Mouse (Mus musculus): ENCODE data around the gene Ufsp2. TPM values are rescaled to one million over a fixed set of nuclear protein-coding genes. Genes with fewer than 3 reads are reported as not detected.

Ufsp2 gene
- total and polyA plus RNA-seq, 3 experiments: 12.1 to 25.9 (median 25.3) TPM

- no peaks in the 10 kb centered on the region for H3K79me2 ChIP-seq (replicated peaks; ENCODE audit: control insufficient read depth, insufficient read depth, low read length)
- H3K36me3 ChIP-seq (ENCODE audit: control insufficient read depth, insufficient read depth, low read length): peaks cover 6% of the 10 kb centered on the region
- H3K4me1 ChIP-seq (ENCODE audit: control insufficient read depth, insufficient read depth, low read length): no peaks in the 10 kb centered on the region; the same call in 1 of the 2 replicates
- no peak overlapping the region for H3K4me3 ChIP-seq
- no peak for DNase-seq
- intact Hi-C loops (cut with DNase I): no loop called here
- H3K9ac ChIP-seq (ENCODE audit: low read depth, low read length): no peak overlapping the region
- no peaks in the 10 kb centered on the region for H3K27me3 ChIP-seq (ENCODE audit: control insufficient read depth, insufficient read depth, low read length)
- TF ChIP-seq EP300 (IDR thresholded peaks at IDR 0.05; ENCODE audit: insufficient read depth, low read depth, low read length) (no peak), POLR2A (IDR thresholded peaks at IDR 0.05; ENCODE audit: insufficient read depth, low read depth, low read length) (no peak), CTCF (IDR thresholded peaks at IDR 0.05) (no peak)
- WGBS: 61% methylated on average over 3 of the region's 3 CpGs
- H3K27ac ChIP-seq: no peak overlapping the region
Measured at GRCm38 (mm10) chr8:45995576-45995975, 20.2 kb downstream of the Ufsp2 start.

GRCm38 (mm10) chr8:45998228-45998627 lies 22.9 kb downstream of the Ufsp2 start:
- H3K27me3 ChIP-seq (ENCODE audit: control insufficient read depth, insufficient read depth, low read length): no peaks in the 10 kb centered on the region
- TF ChIP-seq CTCF (IDR thresholded peaks at IDR 0.05): peak; percentile 69
- TF ChIP-seq EP300 (IDR thresholded peaks at IDR 0.05; ENCODE audit: insufficient read depth, low read depth, low read length): no peak
- peak overlapping the region; percentile 57 for H3K4me3 ChIP-seq
- peak overlapping the region; percentile 8; the same call in 1 of the 2 replicates for H3K27ac ChIP-seq
- H3K9ac ChIP-seq (ENCODE audit: low read depth, low read length): no peak overlapping the region
- WGBS: 55% methylated on average over 2 of the region's 2 CpGs
- peaks cover 6% of the 10 kb centered on the region for H3K36me3 ChIP-seq (ENCODE audit: control insufficient read depth, insufficient read depth, low read length)
- H3K79me2 ChIP-seq (replicated peaks; ENCODE audit: control insufficient read depth, insufficient read depth, low read length): no peaks in the 10 kb centered on the region
- no peaks in the 10 kb centered on the region; the same call in none of the 2 replicates for H3K4me1 ChIP-seq (ENCODE audit: control insufficient read depth, insufficient read depth, low read length)
- DNase-seq: no peak
- intact Hi-C loops (cut with DNase I): no loop called here

GRCm38 (mm10) chr8:45999138-45999783 lies 23.9 kb downstream of the Ufsp2 start, which contains the start of gene Lrp2bp:
TSS of gene Lrp2bp (plus strand) at chr8:45999303.
- peak within 1 kb of the TSS; percentile 89 for H3K9ac ChIP-seq (ENCODE audit: low read depth, low read length)

GRCm38 (mm10) chr8:45999784-46000705 lies 24.7 kb downstream of the Ufsp2 start:
- Histone ChIP-seq H3K36me3 (ENCODE audit: control insufficient read depth, insufficient read depth, low read length) (peaks cover 6% of the 10 kb centered on the region), H3K27ac (peak overlapping the region; percentile 95), H3K9ac (ENCODE audit: low read depth, low read length) (peak overlapping the region; percentile 89), H3K79me2 (replicated peaks; ENCODE audit: control insufficient read depth, insufficient read depth, low read length) (no peaks in the 10 kb centered on the region), H3K27me3 (ENCODE audit: control insufficient read depth, insufficient read depth, low read length) (no peaks in the 10 kb centered on the region), H3K4me1 (ENCODE audit: control insufficient read depth, insufficient read depth, low read length) (no peaks in the 10 kb centered on the region; the same call in none of the 2 replicates), H3K4me3 (peak overlapping the region; percentile 57)
- peak; percentile 15; the same call in 1 of the 2 replicates for TF ChIP-seq CTCF (IDR thresholded peaks at IDR 0.05)
- peak; percentile 99 for TF ChIP-seq POLR2A (IDR thresholded peaks at IDR 0.05; ENCODE audit: insufficient read depth, low read depth, low read length)
- peak; percentile 82 for TF ChIP-seq EP300 (IDR thresholded peaks at IDR 0.05; ENCODE audit: insufficient read depth, low read depth, low read length)
- WGBS: 2% methylated on average over 55 of the region's 55 CpGs
- peak; percentile 100 for DNase-seq
- intact Hi-C loops (cut with DNase I): loop anchor here (1.0 kb wide), 2 partner anchors 25 to 151 kb away; partner anchors contain the start of genes 1700029J07Rik, Cfap97 and Ufsp2

More at GRCm38 (mm10) chr8:45999138-45999783, 23.9 kb downstream of the Ufsp2 start, which contains the start of gene Lrp2bp:
- intact Hi-C loops (cut with DNase I): loop anchor here (1.0 kb wide), 2 partner anchors 24 to 152 kb away; partner anchors contain the start of genes 1700029J07Rik, Cfap97 and Ufsp2
- H3K4me1 ChIP-seq (ENCODE audit: control insufficient read depth, insufficient read depth, low read length): no peaks in the 10 kb centered on the region; the same call in none of the 2 replicates
- H3K27me3 ChIP-seq (ENCODE audit: control insufficient read depth, insufficient read depth, low read length): no peaks in the 10 kb centered on the region
- H3K4me3 ChIP-seq: peak within 1 kb of the TSS; percentile 57
- DNase-seq: peak in 1 of 2 experiments; percentile 50
- 4% methylated on average over 22 of the region's 22 CpGs for WGBS
- peaks cover 6% of the 10 kb centered on the region for H3K36me3 ChIP-seq (ENCODE audit: control insufficient read depth, insufficient read depth, low read length)
- H3K79me2 ChIP-seq (replicated peaks; ENCODE audit: control insufficient read depth, insufficient read depth, low read length): no peaks in the 10 kb centered on the region
- no peak for TF ChIP-seq POLR2A (IDR thresholded peaks at IDR 0.05; ENCODE audit: insufficient read depth, low read depth, low read length)
- no peak for TF ChIP-seq CTCF (IDR thresholded peaks at IDR 0.05)
- TF ChIP-seq EP300 (IDR thresholded peaks at IDR 0.05; ENCODE audit: insufficient read depth, low read depth, low read length): peak; percentile 6; the same call in 1 of the 2 replicates
- peak within 1 kb of the TSS; percentile 95 for H3K27ac ChIP-seq

GRCm38 (mm10) chr8:46005596-46005995 lies 30.3 kb downstream of the Ufsp2 start, which contains the start of gene Ankrd37:
TSS of gene Ankrd37 (minus strand) at chr8:46005707.
- 22% methylated on average over 4 of the region's 4 CpGs for WGBS
- TF ChIP-seq EP300 (IDR thresholded peaks at IDR 0.05; ENCODE audit: insufficient read depth, low read depth, low read length): no peak
- no peak for TF ChIP-seq CTCF (IDR thresholded peaks at IDR 0.05)
- TF ChIP-seq POLR2A (IDR thresholded peaks at IDR 0.05; ENCODE audit: insufficient read depth, low read depth, low read length): no peak
- H3K9ac ChIP-seq (ENCODE audit: low read depth, low read length): peak within 1 kb of the TSS; percentile 9; the same call in 1 of the 2 replicates
- no peak within 1 kb of the TSS for H3K4me3 ChIP-seq
- no peaks in the 10 kb centered on the region for H3K27me3 ChIP-seq (ENCODE audit: control insufficient read depth, insufficient read depth, low read length)
- intact Hi-C loops (cut with DNase I): no loop called here
- H3K79me2 ChIP-seq (replicated peaks; ENCODE audit: control insufficient read depth, insufficient read depth, low read length): no peaks in the 10 kb centered on the region
- DNase-seq: no peak
- peak within 1 kb of the TSS; percentile 44 for H3K27ac ChIP-seq
- H3K4me1 ChIP-seq (ENCODE audit: control insufficient read depth, insufficient read depth, low read length): no peaks in the 10 kb centered on the region; the same call in none of the 2 replicates
- peaks cover 4% of the 10 kb centered on the region for H3K36me3 ChIP-seq (ENCODE audit: control insufficient read depth, insufficient read depth, low read length)

All from heart, adult 2 months (tissue).